Mouse (Mus musculus) adrenal gland, postnatal 25 days (tissue): ENCODE results near the gene Sept9. TPM values are rescaled to one million over a fixed set of nuclear protein-coding genes. Genes with fewer than 3 reads are reported as not detected.

Source experiments
- DNase-seq: peaks from one replicate; pipeline ENCODE4 v3.0.0; 2021; ENCODE audit warnings: mixed read lengths
- total RNA-seq: library from RNA; stranded (reverse); gene quantifications from 2 replicates; pipeline ENCODE4 v1.2.3, GENCODE M21; 2021

The Sept9 gene
- total RNA-seq, 1 experiment from 2014 or later, result 148 TPM

DNA sequence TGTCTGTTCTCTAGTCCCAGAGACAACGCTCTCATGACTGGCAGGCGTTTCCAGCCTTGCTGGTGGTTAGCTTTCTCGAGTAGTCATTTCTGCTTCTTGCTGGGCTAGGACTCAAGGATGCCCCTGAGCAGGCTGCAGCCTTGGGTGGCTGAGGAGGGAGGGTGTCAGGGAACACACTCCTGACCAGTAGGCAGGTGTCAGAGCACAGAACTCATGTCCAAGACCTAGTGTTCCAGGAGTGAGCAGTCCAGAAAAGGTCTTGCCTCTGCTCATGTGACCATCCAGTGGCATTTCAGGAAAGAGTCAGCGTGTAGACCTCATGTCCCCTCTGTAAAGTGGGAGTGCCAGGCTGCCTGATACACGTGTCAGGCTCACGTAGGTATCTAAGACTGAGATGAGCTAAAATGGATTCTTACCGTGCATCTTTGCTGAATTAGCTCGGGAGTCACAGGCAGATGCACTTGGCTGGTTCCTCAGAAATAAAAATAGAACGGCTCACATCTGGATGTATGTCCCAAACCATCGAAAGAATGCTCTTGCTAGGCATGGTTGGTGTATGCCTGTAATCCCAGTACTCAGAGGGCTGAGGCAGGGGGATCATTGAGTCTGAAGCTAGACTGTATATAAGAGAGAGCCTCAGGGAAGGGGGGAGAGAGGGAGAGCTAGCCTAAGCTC is 149.1 kb downstream of the Sept9 start:
- DNase-seq, result no peak

DNA sequence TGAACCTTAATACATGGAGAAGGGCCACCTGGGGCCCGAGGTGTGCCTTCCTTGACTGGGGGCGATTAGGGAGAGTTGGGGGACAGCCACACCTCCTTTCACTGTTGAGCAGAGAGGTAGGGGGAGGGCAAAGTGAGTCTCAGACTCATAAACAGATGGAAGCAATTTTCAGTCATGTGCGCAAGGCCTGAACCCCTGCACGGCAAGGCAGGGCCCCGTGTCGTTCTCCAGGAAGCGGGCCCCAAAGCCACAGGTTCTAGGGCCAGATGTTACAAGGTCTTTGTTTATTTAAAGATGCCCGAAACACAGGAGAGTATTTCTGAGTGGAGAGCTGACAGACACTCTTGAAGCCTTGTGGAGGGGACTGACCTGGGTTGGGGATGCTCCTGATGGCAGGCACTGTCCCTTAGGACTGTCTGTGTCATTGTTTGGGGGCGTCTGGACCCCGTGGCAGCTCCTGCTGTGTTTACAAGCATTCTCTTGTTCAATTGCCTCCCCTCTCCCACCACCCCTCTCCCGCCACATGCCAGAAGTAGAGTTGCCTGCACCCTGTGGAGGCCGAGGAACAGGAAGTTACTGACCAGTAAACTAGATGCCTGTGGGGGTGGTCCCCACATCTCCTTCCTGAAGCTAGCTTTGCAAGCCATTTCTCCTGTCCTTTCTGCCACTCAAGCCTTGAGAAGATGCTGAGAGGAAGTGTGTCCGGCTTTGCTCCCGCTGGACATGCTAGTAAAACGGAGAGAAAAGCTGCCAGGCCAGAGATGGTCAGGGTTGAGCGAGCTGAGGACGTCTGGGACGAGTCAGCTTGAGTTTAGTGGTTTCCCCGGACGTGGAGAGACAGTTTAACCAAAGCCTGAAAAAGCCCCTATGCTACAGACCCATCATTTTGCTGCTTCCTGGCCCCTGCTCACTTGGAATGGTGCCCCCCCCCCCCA is 150.2 kb downstream of the Sept9 start:
- DNase-seq, result no peak

DNA sequence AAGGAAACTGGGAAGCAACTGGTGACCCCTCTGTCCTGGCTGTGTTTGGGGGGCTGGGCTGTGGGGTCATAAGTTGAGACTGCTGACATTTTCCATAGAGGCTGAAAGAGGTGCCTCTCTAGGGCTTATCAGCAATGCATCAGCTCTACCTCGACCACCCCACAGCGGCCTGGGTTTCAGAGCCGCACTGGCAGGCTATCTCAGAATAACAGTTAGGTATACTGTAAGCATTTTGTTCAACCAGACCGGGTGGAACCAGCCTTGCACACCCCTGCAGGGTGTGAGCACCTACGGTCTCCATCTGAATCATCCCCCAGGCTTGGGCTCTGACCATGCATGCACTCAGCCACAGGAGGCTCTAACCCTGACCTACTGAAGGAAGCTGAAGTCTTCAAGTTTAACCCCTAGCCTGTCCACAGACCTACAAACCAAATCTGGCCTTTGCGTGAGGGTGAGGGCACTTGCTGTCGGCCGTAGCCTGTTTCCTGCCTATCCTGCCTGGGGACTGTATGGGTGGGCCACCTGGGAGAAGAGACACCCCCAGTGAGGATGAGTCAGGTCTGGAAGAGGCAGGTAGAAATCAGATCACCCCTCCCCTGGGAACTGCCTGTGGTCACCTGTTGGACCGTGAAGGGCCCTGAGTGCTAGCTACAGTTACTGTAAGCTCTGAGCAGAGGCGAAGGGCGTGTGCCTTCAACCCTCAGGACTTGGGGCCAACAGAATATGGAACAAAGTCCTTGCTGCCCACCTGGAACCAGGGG is 151.2 kb downstream of the Sept9 start:
- DNase-seq, result peak; percentile 38

DNA sequence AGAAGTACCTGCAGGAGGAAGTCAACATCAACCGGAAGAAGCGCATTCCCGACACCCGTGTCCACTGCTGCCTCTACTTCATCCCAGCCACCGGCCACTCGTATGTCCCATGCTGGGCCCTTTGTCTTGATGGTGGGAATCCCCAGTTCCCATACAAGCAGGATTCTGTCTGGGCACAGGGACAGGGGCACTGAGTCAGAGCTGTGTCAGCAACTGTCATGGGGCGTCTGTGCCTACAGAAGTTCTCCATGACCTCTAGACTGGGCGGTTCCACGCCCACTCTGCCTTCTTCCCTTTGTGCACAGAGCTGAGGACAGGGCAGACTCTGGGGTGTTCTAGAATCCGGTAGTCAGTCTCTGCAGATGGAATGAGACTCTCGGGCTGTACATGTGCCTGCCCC is 153.7 kb downstream of the Sept9 start:
- peak; percentile 53 for DNase-seq

DNA sequence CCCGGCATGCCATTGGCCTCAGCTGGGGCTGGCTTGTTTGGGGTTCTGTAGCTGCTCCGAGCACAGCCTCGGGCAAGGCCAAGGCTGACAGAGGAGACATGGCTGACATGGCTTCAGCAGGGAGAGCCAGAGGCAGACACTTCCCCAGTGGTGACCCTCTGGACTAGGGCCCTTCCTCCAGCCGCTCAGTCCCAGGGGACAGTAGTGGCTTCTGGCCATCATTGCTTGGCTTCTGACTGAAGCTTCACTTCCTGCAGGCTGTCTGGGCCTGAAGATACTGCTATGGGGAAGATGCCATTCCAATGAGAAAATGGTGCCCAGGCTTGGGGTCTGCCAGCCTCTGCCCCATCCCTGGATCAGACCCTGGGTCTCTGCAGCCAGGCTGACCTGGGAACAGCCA is 154.6 kb downstream of the Sept9 start:
- peak; percentile 58 for DNase-seq

DNA sequence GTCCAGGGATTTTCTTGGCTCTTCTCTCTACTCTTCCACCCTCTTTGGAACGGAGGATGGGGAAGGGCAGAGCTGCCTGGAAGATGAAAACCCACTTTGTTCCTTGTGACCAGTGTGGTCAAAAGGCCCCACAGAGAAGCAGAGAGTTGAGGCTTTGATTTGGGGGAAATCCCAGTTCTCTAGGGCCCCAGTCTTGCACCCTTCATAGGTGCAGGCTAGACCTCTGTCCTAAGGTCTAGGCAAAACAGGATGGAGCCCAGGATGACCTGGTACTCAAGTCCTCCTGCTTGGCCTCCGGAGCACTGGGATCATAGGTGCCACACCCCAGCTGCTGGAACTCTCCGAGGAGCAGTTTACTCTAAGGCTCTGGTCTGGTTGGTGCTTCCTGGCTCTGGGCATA is 157.5 kb downstream of the Sept9 start:
- no peak for DNase-seq

DNA sequence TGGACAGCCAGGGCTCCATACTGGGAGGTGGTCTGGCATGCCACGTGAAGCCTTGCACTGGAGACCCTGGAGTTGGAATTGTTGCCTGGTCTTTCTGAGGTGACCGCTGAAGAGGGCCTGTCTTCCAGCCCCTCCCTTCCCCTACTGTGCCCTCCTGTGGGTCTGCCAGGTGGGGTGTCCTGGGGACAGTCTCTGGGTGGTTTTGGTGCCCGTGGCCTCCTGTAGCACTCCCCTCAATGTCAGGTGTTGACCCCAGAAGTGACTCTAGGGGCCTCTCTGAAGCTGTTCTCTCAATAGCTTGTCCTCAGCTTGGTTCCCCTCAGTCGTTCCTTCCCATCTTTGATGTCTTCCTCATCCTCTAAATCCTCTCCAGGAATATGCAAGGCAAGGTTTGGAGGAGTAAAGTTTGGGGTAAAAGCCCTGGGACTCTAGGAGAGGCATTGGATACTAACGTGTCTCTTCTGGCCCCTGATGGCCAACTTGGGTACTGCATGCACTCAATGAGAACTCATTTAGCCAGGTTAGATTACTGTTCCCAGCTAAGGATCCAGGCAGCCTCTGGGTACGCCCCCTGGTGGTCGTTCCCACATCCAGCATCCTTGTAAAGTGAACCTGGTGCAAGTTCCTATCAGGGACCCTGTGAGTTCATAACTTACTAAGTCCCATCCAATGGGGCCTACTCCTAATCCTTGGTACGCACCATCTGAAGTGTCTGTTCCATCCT is 158.6 kb downstream of the Sept9 start:
- DNase-seq, result peak; percentile 91

DNA sequence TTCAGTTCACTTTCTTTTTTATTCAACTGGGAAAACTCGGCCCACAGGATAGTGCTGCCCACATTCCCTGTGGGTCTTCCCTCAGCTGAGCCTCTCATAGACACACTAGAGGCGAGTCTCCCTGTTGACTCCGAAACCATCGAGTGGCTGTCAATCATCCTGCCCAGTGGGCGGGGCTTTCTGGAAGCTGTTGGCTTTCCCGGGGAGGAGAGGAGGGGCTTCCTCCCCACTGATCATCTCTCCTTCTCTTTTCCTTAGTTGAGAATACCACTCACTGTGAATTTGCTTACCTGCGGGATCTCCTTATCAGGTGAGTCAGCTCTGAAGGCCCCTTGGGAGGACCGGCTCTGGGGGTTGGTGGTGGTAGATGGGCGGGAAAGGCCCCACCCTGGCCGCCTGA is 159.7 kb downstream of the Sept9 start:
- DNase-seq, result no peak

DNA sequence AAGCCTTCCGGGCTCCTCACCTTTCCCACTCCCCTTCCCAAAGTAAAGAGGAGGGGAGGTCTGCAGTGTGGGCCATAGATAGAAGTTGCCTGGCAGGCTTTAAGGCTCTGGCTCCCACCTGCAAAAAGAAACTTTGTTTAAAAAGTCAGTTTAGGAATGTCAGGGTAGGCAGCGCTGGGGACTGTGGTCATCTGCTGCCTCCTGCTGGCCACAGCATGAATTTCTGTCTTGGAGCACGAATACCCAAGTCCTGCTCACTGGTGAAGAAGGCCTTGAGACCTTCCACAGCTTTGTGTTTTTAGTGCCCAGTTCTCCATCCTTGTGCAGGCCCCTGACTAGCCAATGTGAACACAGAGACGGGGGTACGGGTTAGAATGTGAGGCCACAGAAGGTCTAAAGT is 160.4 kb downstream of the Sept9 start:
- peak; percentile 69 for DNase-seq

DNA sequence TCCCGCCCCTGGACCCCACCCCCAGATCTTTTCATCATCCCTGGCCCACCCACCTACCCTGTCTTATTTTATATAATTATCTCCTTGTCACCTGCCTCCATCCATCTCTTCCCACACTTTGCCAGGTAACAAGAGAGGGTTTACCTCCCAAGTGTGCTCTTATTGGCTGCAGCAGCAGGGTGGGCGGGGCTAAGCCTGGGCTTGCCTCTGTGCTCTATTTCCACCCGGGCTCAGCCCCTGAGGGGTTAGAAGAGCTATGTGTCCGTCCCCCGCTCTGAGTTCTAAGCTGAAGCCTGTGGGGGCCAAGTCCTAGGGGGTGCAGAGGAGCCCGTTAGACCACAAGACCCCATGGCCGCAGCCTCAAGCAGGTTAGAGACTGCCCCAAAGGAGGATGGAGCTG is 161.1 kb downstream of the Sept9 start:
- DNase-seq, result no peak

DNA sequence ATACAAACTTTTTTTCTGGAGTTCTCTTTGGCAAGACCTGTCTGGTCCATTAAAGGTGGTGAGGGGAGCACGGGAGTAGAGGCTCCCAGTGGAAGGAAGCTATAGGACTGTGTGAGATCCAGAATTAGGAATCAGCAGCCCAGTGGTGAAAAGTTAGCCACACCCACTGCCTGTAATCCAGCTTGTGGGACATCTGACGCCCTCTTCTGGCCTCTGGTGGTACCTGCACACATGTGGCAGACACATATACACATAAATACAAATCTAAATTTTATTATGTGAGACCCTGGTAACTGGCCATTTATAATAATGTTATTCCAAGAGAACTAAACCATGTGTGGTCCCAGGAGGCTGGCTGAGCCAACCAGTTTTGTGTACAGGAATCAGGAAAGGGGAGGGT is 162.8 kb downstream of the Sept9 start:
- DNase-seq, result no peak

DNA sequence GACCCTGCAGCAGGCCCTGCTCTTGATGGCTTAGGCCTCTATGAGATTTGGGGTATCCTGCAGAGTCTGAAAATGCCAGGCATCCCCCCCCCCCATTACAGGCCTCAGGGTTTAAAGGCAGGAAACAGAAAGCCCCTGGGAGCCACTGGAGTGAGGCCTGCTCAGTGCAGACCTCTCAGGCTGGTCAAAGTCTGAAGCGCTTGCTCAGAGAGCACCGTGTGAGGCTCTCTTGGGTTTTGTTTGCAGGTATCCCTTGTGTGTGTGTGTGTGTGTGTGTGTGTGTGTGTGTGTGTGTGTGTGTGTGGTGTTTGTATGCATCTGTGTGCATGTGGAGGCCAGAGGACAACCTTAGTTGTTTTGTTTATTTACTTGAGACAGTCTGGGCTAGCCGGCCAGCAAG is 164.5 kb downstream of the Sept9 start:
- no peak for DNase-seq

DNA sequence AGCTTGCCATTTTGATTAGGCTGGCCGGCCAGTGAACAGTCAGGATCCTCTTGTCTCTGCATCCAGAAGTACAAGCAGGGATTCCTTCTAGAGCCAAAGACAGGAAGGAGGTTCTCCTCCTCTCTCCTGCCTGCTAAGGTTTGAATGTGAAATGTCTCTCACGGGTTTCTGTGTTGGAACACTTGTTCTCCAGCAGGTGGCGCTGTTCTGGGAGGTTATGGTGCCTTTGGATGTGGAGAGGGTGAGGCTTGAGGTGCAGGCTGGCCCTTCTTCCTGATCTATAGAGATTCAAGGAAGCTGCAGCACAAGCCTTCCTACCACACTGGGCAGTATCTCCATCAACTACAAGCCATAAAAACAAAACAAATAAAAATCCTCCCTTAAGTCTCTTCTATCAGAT is 167.0 kb downstream of the Sept9 start:
- DNase-seq, result peak; percentile 57

DNA sequence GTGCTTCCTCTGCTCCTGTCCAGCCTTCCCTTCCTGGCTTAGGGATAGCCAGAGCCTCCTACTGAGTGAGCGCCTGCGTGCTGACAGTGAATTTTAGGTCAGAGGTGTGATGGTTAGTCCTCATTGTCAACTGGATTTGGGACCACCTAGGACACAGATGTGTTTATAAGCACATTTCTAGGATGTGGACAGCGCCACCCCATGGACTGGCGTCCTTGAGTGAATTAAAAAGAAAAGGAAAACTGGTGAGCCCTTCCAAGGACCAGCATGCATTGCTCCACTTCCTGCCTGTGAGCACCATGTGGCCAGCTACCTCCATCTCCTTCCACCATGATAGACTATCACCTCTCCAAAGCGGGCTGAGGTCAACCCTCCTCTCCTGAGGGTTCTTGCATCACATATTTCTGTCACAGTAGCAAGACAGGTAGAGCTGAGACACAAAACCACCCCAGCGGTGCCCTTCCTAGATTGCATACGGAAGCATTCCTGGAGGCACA is 167.4 kb downstream of the Sept9 start:
- no peak for DNase-seq

DNA sequence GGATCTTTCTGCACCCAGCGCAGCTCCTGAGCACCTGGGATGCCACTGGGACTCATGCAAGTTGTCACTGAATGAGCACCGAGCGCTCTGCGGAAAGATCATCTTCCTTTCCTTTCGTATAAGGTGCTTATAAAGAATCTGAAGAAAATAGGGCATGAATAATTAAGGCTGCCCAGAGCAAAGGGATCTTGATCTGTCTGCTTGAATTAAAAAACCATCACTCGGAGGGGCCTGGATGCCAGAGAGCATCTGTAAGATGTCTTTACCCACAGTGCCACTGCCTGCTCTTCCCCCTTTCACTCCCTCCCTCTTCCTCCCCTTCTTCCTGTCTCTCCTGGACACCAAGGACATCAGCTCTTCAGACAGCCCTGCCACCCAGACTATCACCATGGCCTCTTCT is 168.5 kb downstream of the Sept9 start:
- DNase-seq, result no peak

DNA sequence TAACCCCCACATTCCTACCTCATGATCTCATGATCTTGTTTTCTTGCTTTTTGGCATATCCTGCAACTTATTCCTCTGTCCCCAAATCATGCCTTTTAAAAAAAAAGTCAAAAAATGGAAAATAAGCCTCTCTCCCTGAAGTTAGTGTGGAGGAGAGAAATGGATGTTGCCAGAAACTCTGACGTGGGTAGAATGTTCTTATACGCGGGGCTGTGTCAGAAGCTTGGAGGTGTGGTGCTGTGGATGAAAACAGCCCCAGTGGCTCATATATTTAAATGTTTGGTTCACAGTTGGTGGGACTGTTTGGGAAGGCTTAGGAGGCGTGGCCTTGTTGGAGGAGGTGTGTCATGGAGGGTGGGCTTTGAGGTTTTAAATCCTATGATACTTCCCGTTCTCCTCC is 169.9 kb downstream of the Sept9 start:
- DNase-seq, result no peak

DNA sequence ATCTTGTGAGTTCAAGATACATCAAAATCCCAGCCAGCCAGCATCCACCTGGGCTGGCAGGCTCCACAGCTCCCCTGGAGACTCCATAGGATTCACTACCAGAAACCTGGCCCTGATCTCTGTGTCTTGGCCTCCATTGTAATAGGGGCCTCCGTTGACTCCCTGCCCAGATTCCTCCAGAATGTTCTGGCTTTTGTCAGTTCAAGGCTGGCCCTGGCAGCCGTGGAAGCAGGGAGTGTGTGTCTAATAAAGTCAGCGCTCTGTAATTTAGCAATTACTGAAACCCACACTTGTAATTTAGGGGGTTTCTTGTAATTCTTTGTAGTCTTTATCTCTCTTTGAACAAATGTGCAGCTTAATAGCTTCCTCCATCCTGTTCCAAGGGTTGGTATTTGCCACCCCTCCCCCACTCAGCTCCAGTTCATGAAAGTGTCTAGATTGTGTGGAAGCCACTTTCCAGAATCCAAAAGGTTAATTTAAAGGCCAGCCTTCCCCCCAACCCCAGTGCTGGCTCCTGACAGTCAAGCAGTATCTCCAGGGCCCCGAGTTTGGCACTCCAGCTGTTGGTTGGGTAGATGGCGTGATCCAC is 170.9 kb downstream of the Sept9 start:
- DNase-seq, result no peak

DNA sequence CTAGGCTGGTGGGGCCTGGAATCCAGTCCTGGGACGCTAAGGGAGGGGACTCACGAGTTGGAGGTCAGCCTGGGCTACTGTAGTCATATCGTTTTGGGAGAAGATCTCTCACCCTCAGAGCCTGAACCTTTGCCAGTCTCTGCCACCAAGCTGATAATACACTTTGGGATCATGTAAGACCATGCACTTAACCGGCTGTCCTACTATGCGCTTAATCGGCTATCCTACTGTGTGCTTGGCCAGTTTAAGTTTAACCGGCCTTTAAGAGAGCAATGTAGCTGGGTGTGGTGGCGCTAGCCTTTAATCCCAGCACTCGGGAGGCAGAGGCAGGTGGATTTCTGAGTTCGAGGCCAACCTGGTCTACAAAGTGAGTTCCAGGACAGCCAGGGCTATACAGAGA is 173.1 kb downstream of the Sept9 start:
- DNase-seq, result no peak

DNA sequence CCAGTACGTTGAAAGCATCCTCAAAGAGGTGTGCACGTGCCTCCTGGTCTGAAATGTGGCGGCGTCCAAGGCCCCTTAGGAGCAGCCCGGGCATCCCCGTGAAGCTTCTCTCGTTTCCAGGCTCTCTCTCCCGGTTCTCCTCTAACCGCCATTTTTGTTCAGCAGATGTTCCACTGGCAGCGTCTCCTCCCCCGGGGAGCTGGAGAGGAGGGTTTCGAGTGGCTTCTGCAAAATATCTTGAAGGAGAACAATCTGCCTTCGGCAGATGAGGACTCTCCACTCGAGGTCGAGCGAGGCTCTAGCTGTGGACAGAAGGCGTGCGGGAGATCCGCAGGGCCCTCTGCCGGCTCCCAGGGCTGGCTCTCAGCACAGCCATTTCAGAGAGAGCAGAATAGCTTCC is 173.7 kb downstream of the Sept9 start:
- DNase-seq, result no peak

DNA sequence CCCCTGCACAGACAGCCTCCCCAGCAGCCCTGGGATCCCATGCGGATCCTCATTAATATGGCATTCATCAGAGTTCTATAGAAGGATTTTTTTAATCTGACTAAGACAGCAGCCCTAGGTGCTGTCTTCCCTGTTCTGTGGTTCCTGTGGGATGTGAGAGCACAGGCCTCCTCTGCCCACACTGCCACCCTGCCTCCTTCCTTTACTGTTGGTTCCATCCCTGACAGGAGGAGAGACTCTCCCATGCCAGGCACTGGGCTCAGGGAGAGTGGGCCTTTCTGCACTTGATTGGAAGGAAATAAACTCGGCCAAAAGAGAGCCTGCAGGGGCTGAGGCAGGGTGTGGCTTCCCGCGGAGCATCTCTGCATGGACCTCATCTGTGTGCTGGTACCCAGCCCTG is 174.4 kb downstream of the Sept9 start:
- no peak for DNase-seq

DNA sequence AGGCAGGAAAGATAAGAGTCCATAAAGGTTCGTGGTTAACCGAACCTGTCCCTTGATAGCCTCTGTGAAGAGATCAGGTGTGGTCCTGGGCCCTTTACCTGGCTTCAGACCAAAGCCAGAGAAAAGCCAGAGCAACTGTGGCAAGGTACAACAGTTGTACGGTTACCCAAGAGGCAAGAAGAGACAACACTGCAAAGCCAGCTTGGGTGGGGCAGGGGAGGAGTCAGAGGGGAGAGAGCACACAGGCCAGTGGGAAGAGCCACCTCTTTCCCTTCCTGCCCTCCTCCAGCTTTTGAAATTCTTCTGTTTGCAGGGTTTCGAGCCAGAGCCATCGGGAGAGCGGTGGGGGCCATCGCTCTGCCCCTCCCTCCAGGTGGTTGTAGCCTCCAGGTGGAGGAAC is 174.8 kb downstream of the Sept9 start:
- DNase-seq, result no peak

DNA sequence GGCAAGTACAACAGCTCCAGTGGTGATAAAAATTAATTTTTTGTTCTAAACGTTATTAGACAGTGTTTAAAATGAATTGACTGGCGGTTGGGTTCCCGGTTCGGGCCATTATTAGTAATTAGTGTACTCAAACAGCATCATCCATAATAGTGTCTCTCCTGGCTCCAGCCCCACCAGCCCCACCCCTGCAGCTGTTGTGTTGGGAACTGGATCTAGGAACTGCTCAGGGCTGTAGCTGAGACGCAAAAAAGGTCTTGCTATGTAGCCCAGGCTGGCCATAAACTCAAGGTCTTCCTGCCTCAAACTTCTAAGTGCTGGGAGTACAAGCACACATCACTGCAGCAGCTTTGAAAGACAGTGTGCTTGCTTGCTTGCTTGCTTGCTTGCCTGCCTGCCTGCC is 180.3 kb downstream of the Sept9 start:
- no peak for DNase-seq
